Mouse (Mus musculus) MEL (cell line): ENCODE results near the gene Zdhhc14. TPM values are rescaled to one million over a fixed set of nuclear protein-coding genes. Genes with fewer than 3 reads are reported as not detected.

Experiments
- DNase-seq: peaks from one replicate; pipeline ENCODE4 v3.0.0; 2011; ENCODE audit warnings: low read depth, low spot score
- H3K27ac ChIP-seq: 2 replicates; pipeline ENCODE4 v1.5.1; 2012; ENCODE audit warnings: low read depth, mild to moderate bottlenecking, control low read depth, low read length, moderate library complexity; ENCODE audit not compliant: control insufficient read depth
- H3K27me3 ChIP-seq, 2 experiments: fragments of 150-350 bp in 1 of 2; sonication (generic) in 1 of 2; 2 replicates each; pipeline ENCODE4 v1.6.1; 2012; ENCODE audit warnings: low read length in 2 of 2, mild to moderate bottlenecking in 2 of 2, improper control_type of control experiment in 1 of 2, moderate library complexity in 1 of 2; ENCODE audit not compliant: insufficient read depth in 2 of 2, control insufficient read depth in 1 of 2
- H3K36me3 ChIP-seq, 2 experiments: 2 replicates each; pipeline ENCODE4 v1.6.1; 2012 to 2014; ENCODE audit warnings: low read length in 2 of 2, improper control_type of control experiment in 1 of 2, inconsistent platforms in 1 of 2, mild to moderate bottlenecking in 1 of 2; ENCODE audit not compliant: insufficient read depth in 2 of 2, control insufficient read depth in 1 of 2
- H3K4me1 ChIP-seq, 2 experiments: fragments of 150-350 bp in 1 of 2; sonication (generic) in 1 of 2; 2 replicates each; pipeline ENCODE4 v1.6.1; 2012; ENCODE audit warnings: low read length in 2 of 2, improper control_type of control experiment in 1 of 2, mild to moderate bottlenecking in 1 of 2; ENCODE audit not compliant: insufficient read depth in 2 of 2, control insufficient read depth in 1 of 2
- H3K4me3 ChIP-seq, 2 experiments: fragments of 150-350 bp in 1 of 2; sonication (generic) in 1 of 2; 2 replicates each; pipeline ENCODE4 v1.5.1; 2012; ENCODE audit warnings: low read depth in 2 of 2, low read length in 2 of 2, mild to moderate bottlenecking in 2 of 2, moderate library complexity in 2 of 2, control low read depth in 1 of 2, improper control_type of control experiment in 1 of 2; ENCODE audit not compliant: control insufficient read depth in 1 of 2, insufficient read depth in 1 of 2
- H3K79me2 ChIP-seq: 2 replicates; pipeline ENCODE4 v1.6.1; 2012; ENCODE audit warnings: mild to moderate bottlenecking, low read length, moderate library complexity; ENCODE audit not compliant: control insufficient read depth, poor library complexity, insufficient read depth
- H3K9ac ChIP-seq: 2 replicates; pipeline ENCODE4 v1.6.1; 2012; ENCODE audit warnings: low read depth, mild to moderate bottlenecking, control low read depth, low read length, moderate library complexity; ENCODE audit not compliant: control insufficient read depth, poor library complexity, severe bottlenecking
- H3K9me3 ChIP-seq: fragments of 150-350 bp; sonication (generic); replicated peaks from 2 replicates; pipeline ENCODE4 v1.6.1; 2012; ENCODE audit warnings: mild to moderate bottlenecking, low read length, improper control_type of control experiment, moderate library complexity; ENCODE audit not compliant: insufficient read depth
- CTCF ChIP-seq, 3 experiments: IDR thresholded peaks in 2 of 3; conservative IDR thresholded peaks in 1 of 3; 2 replicates each; pipeline ENCODE4 v1.5.1; 2011 to 2012; ENCODE audit warnings: low read length in 3 of 3, low read depth in 2 of 3, mild to moderate bottlenecking in 2 of 3, improper control_type of control experiment in 1 of 3, inconsistent platforms in 1 of 3, mixed read lengths in 1 of 3, moderate library complexity in 1 of 3; ENCODE audit not compliant: control insufficient read depth in 1 of 3, insufficient read depth in 1 of 3, poor library complexity in 1 of 3, severe bottlenecking in 1 of 3
- E2F4 ChIP-seq: IDR thresholded peaks from 2 replicates; pipeline ENCODE4 v1.6.1; 2011; ENCODE audit warnings: low read depth, low read length, improper control_type of control experiment, borderline replicate concordance
- EP300 ChIP-seq, 2 experiments: IDR thresholded peaks; 2 replicates each; pipeline ENCODE4 v1.6.1; 2011; ENCODE audit warnings: improper control_type of control experiment in 2 of 2, low read length in 2 of 2, low read depth in 1 of 2, mild to moderate bottlenecking in 1 of 2
- HCFC1 ChIP-seq: IDR thresholded peaks from 2 replicates; pipeline ENCODE4 v1.6.1; 2012; ENCODE audit warnings: low read depth, mild to moderate bottlenecking, inconsistent platforms, low read length, improper control_type of control experiment, moderate library complexity
- MAX ChIP-seq: IDR thresholded peaks from 2 replicates; pipeline ENCODE4 v1.6.1; 2011; ENCODE audit warnings: low read length, improper control_type of control experiment
- MAZ ChIP-seq: IDR thresholded peaks from 2 replicates; pipeline ENCODE4 v1.6.1; 2012; ENCODE audit warnings: low read depth, mild to moderate bottlenecking, inconsistent platforms, low read length, improper control_type of control experiment
- MEF2A ChIP-seq: IDR thresholded peaks from 2 replicates; pipeline ENCODE4 v1.6.1; 2014; ENCODE audit warnings: low read depth, mild to moderate bottlenecking, inconsistent platforms, low read length, improper control_type of control experiment; ENCODE audit not compliant: poor library complexity, insufficient replicate concordance, severe bottlenecking; ENCODE audit errors: extremely low read depth
- MXI1 ChIP-seq: IDR thresholded peaks from 2 replicates; pipeline ENCODE4 v1.6.1; 2011; ENCODE audit warnings: mild to moderate bottlenecking, low read depth, low read length, improper control_type of control experiment
- NELFE ChIP-seq: IDR thresholded peaks from 2 replicates; pipeline ENCODE4 v1.6.1; 2011; ENCODE audit warnings: low read depth, low read length, improper control_type of control experiment
- NRF1 ChIP-seq: IDR thresholded peaks from 2 replicates; pipeline ENCODE4 v1.6.1; 2014; ENCODE audit warnings: low read depth, mild to moderate bottlenecking, inconsistent platforms, low read length, improper control_type of control experiment, moderate library complexity; ENCODE audit not compliant: poor library complexity, insufficient read depth, severe bottlenecking
- POLR2A ChIP-seq, 2 experiments: IDR thresholded peaks; 2 replicates each; pipeline ENCODE4 v1.6.1; 2011 to 2012; ENCODE audit warnings: low read length in 2 of 2, mild to moderate bottlenecking in 2 of 2, control low read depth in 1 of 2, improper control_type of control experiment in 1 of 2, low read depth in 1 of 2, moderate library complexity in 1 of 2; ENCODE audit not compliant: control insufficient read depth in 1 of 2, insufficient read depth in 1 of 2, poor library complexity in 1 of 2
- POLR2AphosphoS5 ChIP-seq: IDR thresholded peaks from 2 replicates; pipeline ENCODE4 v1.6.1; 2012; ENCODE audit warnings: low read depth, borderline replicate concordance, mild to moderate bottlenecking, inconsistent platforms, low read length, moderate library complexity, mixed read lengths
- RAD21 ChIP-seq: IDR thresholded peaks from 2 replicates; pipeline ENCODE4 v1.6.1; 2011; ENCODE audit warnings: mild to moderate bottlenecking, low read depth, low read length, improper control_type of control experiment
- RCOR1 ChIP-seq: IDR thresholded peaks from 2 replicates; pipeline ENCODE4 v1.6.1; 2012; ENCODE audit warnings: low read depth, mild to moderate bottlenecking, inconsistent platforms, low read length, improper control_type of control experiment
- SIN3A ChIP-seq: IDR thresholded peaks from 2 replicates; pipeline ENCODE4 v1.6.1; 2012; ENCODE audit warnings: low read length, improper control_type of control experiment, inconsistent platforms
- TAL1 ChIP-seq: IDR thresholded peaks from 2 replicates; pipeline ENCODE4 v1.6.1; 2012; ENCODE audit warnings: mild to moderate bottlenecking, inconsistent platforms, low read length, moderate library complexity, mixed read lengths
- USF1 ChIP-seq: IDR thresholded peaks from 2 replicates; pipeline ENCODE4 v1.6.1; 2014; ENCODE audit warnings: low read depth, mild to moderate bottlenecking, inconsistent platforms, low read length, improper control_type of control experiment, moderate library complexity
- USF2 ChIP-seq, 2 experiments: IDR thresholded peaks; 2 replicates each; pipeline ENCODE4 v1.6.1; 2011 to 2012; ENCODE audit warnings: improper control_type of control experiment in 2 of 2, low read length in 2 of 2, borderline replicate concordance in 1 of 2, inconsistent platforms in 1 of 2, low read depth in 1 of 2, mild to moderate bottlenecking in 1 of 2; ENCODE audit not compliant: insufficient read depth in 1 of 2
- polyA plus RNA-seq, 2 experiments: library from polyadenylated mRNA; stranded (reverse) in 1 of 2; unstranded in 1 of 2; fragments of >175 nt in 1 of 2; fragments of >200 nt in 1 of 2; gene quantifications; 2 replicates each; pipeline versions ENCODE4 v1.2.1 to v1.2.4; 2012; ENCODE audit warnings: low replicate concordance in 2 of 2, low read depth in 1 of 2; ENCODE audit not compliant: insufficient read length in 2 of 2, insufficient read depth in 1 of 2, missing spikeins in 1 of 2
- total RNA-seq: library from RNA; depleted of rRNA; stranded (reverse); fragments of 300-350 nt; gene quantifications from 2 replicates; pipeline ENCODE4 v1.2.3, GENCODE M21; 2012

Gene Zdhhc14
- total and polyA plus RNA-seq, 3 experiments: 3.4 to 4.9 TPM; not detected in 1

DNA sequence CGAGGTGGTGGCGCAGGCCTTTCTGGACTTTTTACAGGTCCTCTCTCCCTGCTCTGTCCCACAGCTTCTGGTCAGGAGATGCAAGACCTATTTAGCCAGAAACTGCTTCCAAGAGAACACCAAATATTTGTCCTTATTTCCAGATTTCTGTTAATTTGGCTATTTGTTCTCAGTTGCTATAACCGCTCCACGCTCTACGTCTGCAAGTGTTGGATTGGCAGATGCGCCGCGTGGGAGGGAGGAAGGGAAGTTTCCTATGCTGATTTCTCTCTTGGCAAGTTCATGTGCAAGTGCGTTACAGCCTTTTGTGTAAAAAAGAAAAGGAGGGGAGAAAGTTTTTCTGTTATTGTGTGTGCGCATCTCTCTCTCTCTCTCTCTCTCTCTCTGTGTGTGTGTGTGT is 58.1 kb downstream of the Zdhhc14 start:
- H3K27ac ChIP-seq: no peak overlapping the region
- no peaks in the 10 kb centered on the region for H3K4me1 ChIP-seq
- H3K27me3 ChIP-seq: no peaks in the 10 kb centered on the region
- H3K36me3 ChIP-seq: no peaks in the 10 kb centered on the region
- no peaks in the 10 kb centered on the region for H3K9me3 ChIP-seq
- no peaks in the 10 kb centered on the region for H3K79me2 ChIP-seq
- TF ChIP-seq EP300 (IDR thresholded peaks at IDR 0.05; ENCODE audit: low read depth in 1 of 2, low read length in 2 of 2) (no peak), HCFC1 (no peak), MAZ (no peak), NRF1 (no peak)
- no peak for DNase-seq
- no peak overlapping the region for H3K9ac ChIP-seq
- H3K4me3 ChIP-seq: no peak overlapping the region

DNA sequence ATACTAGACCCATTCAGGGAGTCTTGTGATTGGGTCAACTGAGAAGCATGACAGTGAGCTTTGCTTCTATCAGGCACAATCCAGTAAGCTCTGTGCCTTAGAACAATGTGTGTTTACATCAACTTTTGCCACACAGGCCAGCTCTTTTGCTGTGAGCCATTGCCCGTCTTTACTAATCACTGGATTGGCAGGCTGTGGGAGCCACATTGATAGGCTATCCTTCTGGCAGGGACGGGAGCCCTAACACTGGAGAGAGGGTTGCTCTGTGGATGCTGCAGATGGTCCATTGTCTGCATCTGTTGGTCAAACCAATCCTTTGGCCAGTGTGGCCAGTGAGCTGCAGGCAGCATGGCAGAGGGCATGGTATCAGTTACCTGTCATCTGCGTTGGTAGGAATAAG is 58.8 kb downstream of the Zdhhc14 start:
- H3K27me3 ChIP-seq: no peaks in the 10 kb centered on the region
- TF ChIP-seq MAZ (no peak), USF2 (IDR thresholded peaks at IDR 0.05; ENCODE audit: borderline replicate concordance in 1 of 2, insufficient read depth in 1 of 2, low read depth in 1 of 2, low read length in 2 of 2) (no peak), MEF2A (no peak), USF1 (no peak)
- TF ChIP-seq, all 39 proteins: peak for 0
- Histone ChIP-seq H3K9me3 (no peaks in the 10 kb centered on the region), H3K9ac (no peak overlapping the region), H3K4me3 (no peak overlapping the region), H3K36me3 (no peaks in the 10 kb centered on the region), H3K79me2 (no peaks in the 10 kb centered on the region), H3K27ac (no peak overlapping the region), H3K4me1 (no peaks in the 10 kb centered on the region)
- no peak for DNase-seq

DNA sequence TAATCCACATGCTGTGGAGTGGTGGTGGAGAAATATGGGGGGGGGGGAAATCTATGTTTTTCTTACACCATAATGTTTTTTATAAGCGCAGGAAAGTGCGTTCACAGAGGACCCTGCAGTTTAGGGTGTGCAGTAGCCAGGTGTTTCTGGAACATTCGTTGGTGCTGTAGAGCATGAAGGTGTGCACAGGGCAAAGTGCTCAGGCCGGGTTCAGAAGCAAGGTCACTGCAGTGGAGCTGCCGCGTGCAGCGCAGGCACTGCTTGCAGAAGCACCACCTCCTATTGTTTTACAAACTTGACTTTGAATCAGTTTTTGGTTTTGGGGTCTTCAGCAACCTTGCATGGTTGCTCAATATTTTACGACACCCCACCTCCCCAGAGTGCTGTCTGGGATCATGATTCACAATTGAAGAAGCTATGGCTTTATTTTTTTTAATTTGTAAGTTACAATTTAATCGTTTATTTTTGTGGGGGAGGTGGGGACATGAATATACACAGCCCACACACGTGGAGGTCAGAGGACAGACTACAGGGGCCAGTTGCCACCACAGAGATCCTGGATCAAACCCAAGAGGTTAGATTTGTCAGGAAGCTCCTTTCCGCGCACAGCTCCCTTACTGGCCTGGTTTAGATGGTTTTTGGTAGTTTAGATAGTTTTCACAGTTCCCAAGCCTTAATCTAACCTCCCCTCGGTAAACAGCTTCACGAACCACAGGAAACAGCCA is 59.8 kb downstream of the Zdhhc14 start:
- no peaks in the 10 kb centered on the region for H3K4me1 ChIP-seq
- H3K4me3 ChIP-seq: no peak overlapping the region
- no peak overlapping the region for H3K9ac ChIP-seq
- no peaks in the 10 kb centered on the region for H3K9me3 ChIP-seq
- H3K27me3 ChIP-seq: no peaks in the 10 kb centered on the region
- TF ChIP-seq E2F4 (no peak), TAL1 (no peak), SIN3A (no peak), RCOR1 (no peak), CTCF (IDR thresholded peaks at IDR 0.05 in 2 of 3, conservative IDR thresholded peaks at IDR 0.05 in 1 of 3; ENCODE audit: control insufficient read depth in 1 of 3, insufficient read depth in 1 of 3, low read depth in 2 of 3, low read length in 3 of 3, poor library complexity in 1 of 3, severe bottlenecking in 1 of 3) (no peak), MXI1 (no peak), HCFC1 (no peak), POLR2AphosphoS5 (no peak), MAX (no peak), NELFE (no peak), RAD21 (no peak), MEF2A (no peak), POLR2A (IDR thresholded peaks at IDR 0.05; ENCODE audit: control insufficient read depth in 1 of 2, insufficient read depth in 1 of 2, low read depth in 1 of 2, low read length in 2 of 2, poor library complexity in 1 of 2) (no peak)
- no peak for DNase-seq
- no peaks in the 10 kb centered on the region for H3K79me2 ChIP-seq
- no peak overlapping the region for H3K27ac ChIP-seq
- H3K36me3 ChIP-seq: no peaks in the 10 kb centered on the region
